Mouse (Mus musculus) olfactory bulb, adult 2 months (tissue): ENCODE results near the gene Klhl9.

Source experiments
- CTCF ChIP-seq: fragments of 200-500 bp; IDR thresholded peaks from 2 replicates; pipeline ENCODE4 v1.5.1; 2012; ENCODE audit warnings: low read depth, mild to moderate bottlenecking, low read length, moderate library complexity; ENCODE audit not compliant: insufficient read depth
- POLR2A ChIP-seq: fragments of 200-500 bp; IDR thresholded peaks from 2 replicates; pipeline ENCODE4 v1.6.1; 2012; ENCODE audit warnings: mild to moderate bottlenecking, low read depth, low read length, moderate library complexity; ENCODE audit not compliant: insufficient read depth

DNA sequence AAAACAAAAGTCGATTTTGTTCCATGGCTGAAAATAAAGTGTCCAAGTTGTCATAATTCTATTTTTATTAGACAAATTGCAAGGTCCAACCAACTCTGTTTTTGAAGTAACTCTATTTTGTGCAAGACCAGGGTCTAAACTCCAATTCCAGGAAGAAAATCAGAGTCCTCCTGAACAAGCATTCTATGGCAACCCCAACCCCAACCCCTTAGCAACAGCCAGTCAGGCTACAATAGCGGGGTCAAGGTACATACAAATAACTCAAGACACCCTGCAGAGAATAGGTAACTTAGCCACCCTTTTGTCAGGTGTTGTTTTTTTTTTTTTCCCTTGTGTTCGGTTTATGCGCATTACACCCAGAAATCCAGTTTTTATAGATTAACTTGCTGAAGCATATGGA lies 24.5 kb downstream of the Klhl9 start:
- TF ChIP-seq CTCF (no peak), POLR2A (no peak)
